Mouse (Mus musculus) G1E (cell line): ENCODE data around the gene 4933424G06Rik.

ENCODE experiments used
- CTCF ChIP-seq: IDR thresholded peaks from 2 replicates; pipeline ENCODE4 v1.5.1; 2012; ENCODE audit warnings: low read depth, low read length, inconsistent platforms, mixed read lengths
- GATA1 ChIP-seq: IDR thresholded peaks from 2 replicates; pipeline ENCODE4 v1.6.1; 2012; ENCODE audit warnings: borderline replicate concordance, low read length, inconsistent platforms, mixed read lengths
- POLR2AphosphoS5 ChIP-seq: IDR thresholded peaks from 2 replicates; pipeline ENCODE4 v1.6.1; 2012; ENCODE audit warnings: low read depth, low read length, inconsistent platforms; ENCODE audit not compliant: insufficient replicate concordance

- TF ChIP-seq CTCF (no peak), GATA1 (no peak), POLR2AphosphoS5 (no peak)
Measured at GRCm38 (mm10) chr1:36753932-36754675, 44.2 kb downstream of the 4933424G06Rik start.
